Mouse (Mus musculus): ENCODE measurements around the gene Faf1.

Faf1 gene

GRCm38 (mm10) chr4:109930935-109931334, 254.5 kb downstream of the Faf1 start:
- DNase-seq (ENCODE audit: low spot score) = no peak

- no peak for DNase-seq (ENCODE audit: low spot score)
Observed at GRCm38 (mm10) chr4:109936557-109936956, 260.2 kb downstream of the Faf1 start.

GRCm38 (mm10) chr4:109939291-109939690, 262.9 kb downstream of the Faf1 start:
- DNase-seq (ENCODE audit: low spot score) = no peak

GRCm38 (mm10) chr4:109945554-109945953, 269.2 kb downstream of the Faf1 start:
- DNase-seq (ENCODE audit: low spot score) = no peak

GRCm38 (mm10) chr4:109949307-109949706, 272.9 kb downstream of the Faf1 start:
- DNase-seq (ENCODE audit: low spot score) = no peak

- no peak for DNase-seq (ENCODE audit: low spot score)
Observed at GRCm38 (mm10) chr4:109953509-109953908, 277.1 kb downstream of the Faf1 start.

GRCm38 (mm10) chr4:109960201-109960935, 284.0 kb downstream of the Faf1 start:
- no peak for DNase-seq (ENCODE audit: low spot score)

GRCm38 (mm10) chr4:109963570-109964279, 287.3 kb downstream of the Faf1 start:
- DNase-seq (ENCODE audit: low spot score) = no peak

GRCm38 (mm10) chr4:109969561-109969960, 293.2 kb downstream of the Faf1 start:
- no peak for DNase-seq (ENCODE audit: low spot score)

- DNase-seq (ENCODE audit: low spot score) = peak; percentile 10
Observed at GRCm38 (mm10) chr4:109973991-109974654, 297.7 kb downstream of the Faf1 start.

- DNase-seq (ENCODE audit: low spot score) = peak; percentile 23
Observed at GRCm38 (mm10) chr4:109974655-109975380, 298.4 kb downstream of the Faf1 start.

- peak; percentile 20 for DNase-seq (ENCODE audit: low spot score)
Observed at GRCm38 (mm10) chr4:109975381-109976240, 299.2 kb downstream of the Faf1 start.

- DNase-seq (ENCODE audit: low spot score) = peak; percentile 33
Observed at GRCm38 (mm10) chr4:109976273-109977147, 300.1 kb downstream of the Faf1 start.

- DNase-seq (ENCODE audit: low spot score) = peak; percentile 86
Observed at GRCm38 (mm10) chr4:109977148-109978067, 301.0 kb downstream of the Faf1 start, which contains the start of gene Dmrta2. Dmrta2 (plus strand) TSS chr4:109978053.

GRCm38 (mm10) chr4:109978068-109978857, 301.9 kb downstream of the Faf1 start:
- peak; percentile 63 for DNase-seq (ENCODE audit: low spot score)

- no peak for DNase-seq (ENCODE audit: low spot score)
Observed at GRCm38 (mm10) chr4:109978858-109979340, 302.5 kb downstream of the Faf1 start.

- DNase-seq (ENCODE audit: low spot score) = peak; percentile 69
Observed at GRCm38 (mm10) chr4:109979461-109980320, 303.3 kb downstream of the Faf1 start.
